Mouse (Mus musculus): ENCODE measurements around the gene Rrp1b. TPM values are rescaled to one million over a fixed set of nuclear protein-coding genes. Genes with fewer than 3 reads are reported as not detected.

Rrp1b gene
- polyA plus RNA-seq, 1 experiment from 2014 or later: 73.2 TPM

DNA sequence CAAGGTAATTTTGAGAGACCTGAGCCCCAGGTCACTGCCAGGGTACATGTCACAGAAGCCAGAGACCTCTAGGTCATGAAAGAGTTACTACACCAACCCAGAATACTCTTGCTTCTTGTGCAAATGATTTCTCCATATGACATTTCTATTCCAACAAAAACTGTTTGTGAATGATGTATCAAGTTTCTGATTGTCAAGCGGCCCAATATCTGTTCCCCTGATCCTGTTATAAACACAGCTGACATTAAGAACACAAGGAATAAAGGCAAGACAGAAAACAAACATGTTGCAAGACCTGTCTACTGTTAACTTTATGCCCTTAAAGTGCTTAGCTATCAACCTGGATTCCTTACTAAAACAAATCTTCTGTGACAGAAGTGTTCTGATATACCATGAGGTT, 37.5 kb upstream of the Rrp1b start:
- Histone ChIP-seq H3K27ac (ENCODE audit: low read depth) (no peak overlapping the region), H3K4me3 (ENCODE audit: low read depth, low read length) (no peak overlapping the region), H3K27me3 (replicated peaks; ENCODE audit: control insufficient read depth, insufficient read depth, low read length) (no peaks in the 10 kb centered on the region), H3K4me1 (replicated peaks; ENCODE audit: control insufficient read depth, insufficient read depth, low read length) (no peaks in the 10 kb centered on the region; the same call in 1 of the 2 replicates), H3K4me2 (ENCODE audit: low read length) (no peak overlapping the region), H3K9me3 (ENCODE audit: control insufficient read depth, low read length) (no peaks in the 10 kb centered on the region), H3K9ac (ENCODE audit: low read length) (no peak overlapping the region), H3K36me3 (ENCODE audit: control insufficient read depth, insufficient read depth, low read length) (no peaks in the 10 kb centered on the region)
- ATAC-seq (replicated peaks; ENCODE audit: low FRiP score, low TSS enrichment, low read depth): no peak
- WGBS: 59% methylated on average over 1 of the region's 1 CpGs
- no peak for DNase-seq (ENCODE audit: low spot score)

DNA sequence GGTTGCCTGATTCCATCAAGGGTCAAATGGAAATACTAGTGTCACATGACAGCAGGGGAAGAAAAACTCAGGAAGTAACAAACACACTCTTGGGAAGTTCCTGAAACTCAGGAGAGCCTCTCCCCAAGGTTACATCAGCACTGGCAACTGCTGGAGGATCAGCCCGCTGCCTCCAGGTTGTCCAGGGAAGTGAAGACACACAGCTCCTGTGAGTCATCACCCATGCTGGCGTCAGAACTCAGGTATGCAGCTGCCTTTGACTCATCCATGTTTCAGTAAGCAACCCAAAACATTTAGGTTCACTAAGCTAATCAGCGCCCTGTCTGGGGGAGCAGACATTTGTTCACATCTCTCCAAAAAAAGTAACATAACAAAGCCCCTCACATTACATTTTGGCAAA, 32.6 kb upstream of the Rrp1b start:
- Histone ChIP-seq H3K36me3 (ENCODE audit: control insufficient read depth, insufficient read depth, low read length) (no peaks in the 10 kb centered on the region), H3K4me1 (replicated peaks; ENCODE audit: control insufficient read depth, insufficient read depth, low read length) (no peaks in the 10 kb centered on the region), H3K4me2 (ENCODE audit: low read length) (no peak overlapping the region), H3K27ac (ENCODE audit: low read depth) (no peak overlapping the region), H3K9ac (ENCODE audit: low read length) (no peak overlapping the region), H3K9me3 (ENCODE audit: control insufficient read depth, low read length) (no peaks in the 10 kb centered on the region), H3K4me3 (ENCODE audit: low read depth, low read length) (no peak overlapping the region), H3K27me3 (replicated peaks; ENCODE audit: control insufficient read depth, insufficient read depth, low read length) (no peaks in the 10 kb centered on the region)
- WGBS: 90% methylated on average over 3 of the region's 3 CpGs
- DNase-seq (ENCODE audit: low spot score): no peak
- ATAC-seq (replicated peaks; ENCODE audit: low FRiP score, low TSS enrichment, low read depth): no peak

DNA sequence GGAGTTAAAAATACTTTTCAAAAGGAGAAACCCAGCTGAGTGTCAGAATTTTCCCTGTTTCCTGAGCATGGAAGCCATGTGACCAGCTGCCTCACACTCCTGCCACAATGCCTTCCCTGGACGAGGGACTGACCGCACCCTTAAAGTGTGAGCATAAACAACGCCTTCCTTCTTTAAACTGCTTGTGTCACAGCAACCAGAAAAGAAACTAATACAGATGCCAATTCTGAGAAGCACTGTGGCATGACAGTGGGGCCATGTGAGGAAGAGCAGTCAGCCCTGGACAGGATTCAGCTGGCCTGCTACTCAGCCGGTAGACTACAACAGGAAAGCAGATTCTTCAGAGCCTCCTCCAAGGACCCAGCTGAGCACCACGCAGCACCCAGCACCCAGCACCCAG, 29.1 kb upstream of the Rrp1b start:
- no peaks in the 10 kb centered on the region for H3K4me1 ChIP-seq (replicated peaks; ENCODE audit: control insufficient read depth, insufficient read depth, low read length)
- no peak overlapping the region for H3K4me2 ChIP-seq (ENCODE audit: low read length)
- WGBS: 54% methylated on average over 5 of the region's 5 CpGs
- no peak for ATAC-seq (replicated peaks; ENCODE audit: low FRiP score, low TSS enrichment, low read depth)
- no peaks in the 10 kb centered on the region for H3K36me3 ChIP-seq (ENCODE audit: control insufficient read depth, insufficient read depth, low read length)
- no peaks in the 10 kb centered on the region for H3K9me3 ChIP-seq (ENCODE audit: control insufficient read depth, low read length)
- H3K9ac ChIP-seq (ENCODE audit: low read length): no peak overlapping the region
- H3K4me3 ChIP-seq (ENCODE audit: low read depth, low read length): no peak overlapping the region
- no peak for DNase-seq (ENCODE audit: low spot score)
- H3K27me3 ChIP-seq (replicated peaks; ENCODE audit: control insufficient read depth, insufficient read depth, low read length): no peaks in the 10 kb centered on the region
- no peak overlapping the region for H3K27ac ChIP-seq (ENCODE audit: low read depth)

DNA sequence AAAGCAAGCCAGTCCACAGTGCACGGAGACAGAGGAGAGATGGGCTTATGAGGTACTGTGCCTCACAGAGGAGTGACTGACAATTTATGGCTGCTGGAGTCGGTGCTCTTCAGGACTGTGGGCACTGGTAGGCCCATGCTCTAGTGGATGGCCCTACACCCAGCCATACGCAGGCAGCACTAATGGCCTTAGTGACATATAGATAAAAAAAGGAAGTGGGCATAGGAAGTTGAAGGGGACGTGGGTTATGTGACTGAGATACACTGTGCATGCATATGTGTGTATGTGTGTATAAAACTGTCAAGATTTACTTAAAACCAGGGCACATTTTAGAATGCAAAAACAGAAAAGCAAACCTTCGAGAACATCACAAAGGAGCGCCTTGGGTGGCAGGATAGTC, 24.2 kb upstream of the Rrp1b start:
- Histone ChIP-seq H3K27me3 (replicated peaks; ENCODE audit: control insufficient read depth, insufficient read depth, low read length) (no peaks in the 10 kb centered on the region), H3K36me3 (ENCODE audit: control insufficient read depth, insufficient read depth, low read length) (no peaks in the 10 kb centered on the region), H3K4me1 (replicated peaks; ENCODE audit: control insufficient read depth, insufficient read depth, low read length) (peaks cover 3% of the 10 kb centered on the region; the same call in 1 of the 2 replicates), H3K9ac (ENCODE audit: low read length) (no peak overlapping the region), H3K4me2 (ENCODE audit: low read length) (no peak overlapping the region), H3K4me3 (ENCODE audit: low read depth, low read length) (no peak overlapping the region), H3K9me3 (ENCODE audit: control insufficient read depth, low read length) (no peaks in the 10 kb centered on the region), H3K27ac (ENCODE audit: low read depth) (no peak overlapping the region)
- WGBS: 75% methylated on average over 6 of the region's 6 CpGs
- ATAC-seq (replicated peaks; ENCODE audit: low FRiP score, low TSS enrichment, low read depth): no peak
- DNase-seq (ENCODE audit: low spot score): no peak

DNA sequence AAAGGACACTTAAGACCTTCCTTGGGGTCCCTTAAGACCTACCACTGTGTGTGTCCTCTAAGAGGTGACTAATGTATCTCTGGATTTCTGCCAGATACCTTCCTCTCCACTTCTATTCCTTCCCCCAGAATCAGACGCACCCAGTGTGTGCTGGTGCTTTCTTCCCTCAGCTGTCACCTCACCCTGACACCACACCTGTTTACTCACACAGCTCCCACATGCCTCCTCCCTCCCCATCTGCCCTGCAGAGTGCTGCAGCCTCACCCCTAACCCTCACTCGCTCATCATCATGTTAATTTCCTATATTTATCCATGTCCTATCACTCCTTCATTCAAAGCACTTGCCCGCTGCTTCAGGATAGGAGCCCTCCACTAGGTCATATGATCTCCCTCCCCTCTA, 23.6 kb upstream of the Rrp1b start:
- WGBS: 54% methylated on average over 3 of the region's 3 CpGs
- H3K9me3 ChIP-seq (ENCODE audit: control insufficient read depth, low read length): no peaks in the 10 kb centered on the region
- H3K27me3 ChIP-seq (replicated peaks; ENCODE audit: control insufficient read depth, insufficient read depth, low read length): no peaks in the 10 kb centered on the region
- no peak overlapping the region for H3K9ac ChIP-seq (ENCODE audit: low read length)
- DNase-seq (ENCODE audit: low spot score): no peak
- no peaks in the 10 kb centered on the region for H3K36me3 ChIP-seq (ENCODE audit: control insufficient read depth, insufficient read depth, low read length)
- H3K4me2 ChIP-seq (ENCODE audit: low read length): no peak overlapping the region
- ATAC-seq (replicated peaks; ENCODE audit: low FRiP score, low TSS enrichment, low read depth): no peak
- H3K27ac ChIP-seq (ENCODE audit: low read depth): no peak overlapping the region
- peaks cover 3% of the 10 kb centered on the region; the same call in 1 of the 2 replicates for H3K4me1 ChIP-seq (replicated peaks; ENCODE audit: control insufficient read depth, insufficient read depth, low read length)
- no peak overlapping the region for H3K4me3 ChIP-seq (ENCODE audit: low read depth, low read length)

DNA sequence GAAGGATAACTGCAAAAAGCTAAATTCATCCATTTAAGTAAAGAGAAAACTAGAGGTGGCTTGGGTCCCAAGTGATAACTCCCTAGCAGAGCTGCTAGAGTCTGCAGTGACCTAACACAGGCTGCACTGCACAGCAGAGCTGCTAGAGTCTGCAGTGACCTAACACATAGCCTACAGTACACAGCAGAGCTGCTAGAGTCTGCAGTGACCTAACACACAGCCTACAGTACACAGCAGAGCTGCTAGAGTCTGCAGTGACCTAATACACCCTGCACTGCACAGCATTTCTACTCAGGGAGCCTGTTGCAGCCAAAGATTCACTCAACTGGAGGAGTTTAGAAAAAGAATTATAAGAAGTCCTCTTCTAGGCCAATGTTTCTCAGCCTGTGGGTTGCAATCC, 22.2 kb upstream of the Rrp1b start:
- Histone ChIP-seq H3K4me2 (ENCODE audit: low read length) (no peak overlapping the region), H3K9me3 (ENCODE audit: control insufficient read depth, low read length) (no peaks in the 10 kb centered on the region), H3K27ac (ENCODE audit: low read depth) (no peak overlapping the region), H3K27me3 (replicated peaks; ENCODE audit: control insufficient read depth, insufficient read depth, low read length) (no peaks in the 10 kb centered on the region), H3K9ac (ENCODE audit: low read length) (no peak overlapping the region), H3K4me1 (replicated peaks; ENCODE audit: control insufficient read depth, insufficient read depth, low read length) (peaks cover 3% of the 10 kb centered on the region; the same call in 1 of the 2 replicates), H3K36me3 (ENCODE audit: control insufficient read depth, insufficient read depth, low read length) (no peaks in the 10 kb centered on the region), H3K4me3 (ENCODE audit: low read depth, low read length) (no peak overlapping the region)
- ATAC-seq (replicated peaks; ENCODE audit: low FRiP score, low TSS enrichment, low read depth): no peak
- no peak for DNase-seq (ENCODE audit: low spot score)

DNA sequence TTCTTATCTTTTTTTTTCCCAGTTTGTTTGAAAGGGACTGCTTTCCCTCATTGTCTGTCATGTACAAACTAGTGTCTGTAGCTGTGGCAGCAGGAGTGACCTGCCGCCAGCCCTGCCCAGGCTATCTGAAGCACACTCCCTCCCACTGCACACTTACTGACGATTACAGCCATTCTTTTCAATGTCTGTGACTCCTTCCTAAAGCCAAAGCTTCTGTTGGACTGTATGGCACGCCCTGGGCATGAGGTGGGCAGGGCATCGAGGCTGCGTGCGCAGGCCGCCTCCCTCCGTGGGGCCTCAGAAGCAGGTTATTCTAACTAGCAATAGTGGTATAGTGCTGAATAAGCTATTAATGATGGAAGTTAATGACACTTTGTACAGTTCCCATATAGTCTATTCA, 19.4 kb upstream of the Rrp1b start:
- H3K27ac ChIP-seq (ENCODE audit: low read depth): no peak overlapping the region
- no peak overlapping the region for H3K4me3 ChIP-seq (ENCODE audit: low read depth, low read length)
- no peak overlapping the region for H3K4me2 ChIP-seq (ENCODE audit: low read length)
- WGBS: 85% methylated on average over 8 of the region's 8 CpGs
- no peak for DNase-seq (ENCODE audit: low spot score)
- no peaks in the 10 kb centered on the region for H3K9me3 ChIP-seq (ENCODE audit: control insufficient read depth, low read length)
- no peaks in the 10 kb centered on the region for H3K36me3 ChIP-seq (ENCODE audit: control insufficient read depth, insufficient read depth, low read length)
- H3K27me3 ChIP-seq (replicated peaks; ENCODE audit: control insufficient read depth, insufficient read depth, low read length): no peaks in the 10 kb centered on the region
- H3K9ac ChIP-seq (ENCODE audit: low read length): no peak overlapping the region
- no peak for ATAC-seq (replicated peaks; ENCODE audit: low FRiP score, low TSS enrichment, low read depth)
- H3K4me1 ChIP-seq (replicated peaks; ENCODE audit: control insufficient read depth, insufficient read depth, low read length): peaks cover 3% of the 10 kb centered on the region; the same call in 1 of the 2 replicates

DNA sequence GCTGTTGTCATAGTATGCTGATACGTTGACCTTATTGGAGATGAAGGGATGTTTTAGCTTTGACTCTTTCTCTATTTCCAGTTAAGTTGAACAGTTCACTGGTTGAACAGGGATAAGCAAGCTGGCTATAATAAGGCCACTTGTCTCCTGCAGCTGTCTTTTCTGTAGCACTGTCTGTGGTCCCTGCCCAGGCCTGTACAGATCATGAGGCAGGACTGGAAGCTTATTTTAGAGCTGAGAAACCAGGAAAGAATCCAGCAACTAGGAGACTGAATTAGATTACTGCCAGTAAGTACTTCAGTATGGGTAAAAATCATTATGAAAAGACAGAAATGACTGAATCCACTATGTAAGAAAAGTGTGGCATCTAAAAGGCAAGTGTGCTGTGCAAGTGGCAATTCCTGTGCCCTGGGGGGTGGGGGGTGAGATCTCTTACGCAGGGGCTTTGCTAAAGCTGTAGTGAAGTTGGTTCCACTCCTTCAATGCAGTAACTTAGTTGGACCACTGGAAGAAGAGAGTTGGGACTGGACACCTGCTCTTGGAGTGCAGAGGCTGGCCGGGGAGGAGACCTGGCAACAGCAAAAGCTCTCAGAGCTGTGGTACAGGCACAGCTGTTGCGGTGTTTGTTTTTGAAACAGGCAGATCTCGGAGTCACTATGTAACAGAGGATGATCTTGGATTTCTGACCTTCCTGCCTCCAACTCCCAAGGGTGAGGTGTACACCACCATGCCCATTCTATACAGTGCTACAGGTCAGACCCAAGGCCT, 17.6 kb upstream of the Rrp1b start:
- no peaks in the 10 kb centered on the region for H3K36me3 ChIP-seq (ENCODE audit: control insufficient read depth, insufficient read depth, low read length)
- DNase-seq (ENCODE audit: low spot score) (no peak), ATAC-seq (replicated peaks; ENCODE audit: low FRiP score, low TSS enrichment, low read depth) (no peak)
- no peaks in the 10 kb centered on the region for H3K27me3 ChIP-seq (replicated peaks; ENCODE audit: control insufficient read depth, insufficient read depth, low read length)
- H3K4me3 ChIP-seq (ENCODE audit: low read depth, low read length): no peak overlapping the region
- no peaks in the 10 kb centered on the region for H3K9me3 ChIP-seq (ENCODE audit: control insufficient read depth, low read length)
- no peak overlapping the region for H3K27ac ChIP-seq (ENCODE audit: low read depth)
- no peak overlapping the region for H3K4me2 ChIP-seq (ENCODE audit: low read length)
- H3K9ac ChIP-seq (ENCODE audit: low read length): no peak overlapping the region
- H3K4me1 ChIP-seq (replicated peaks; ENCODE audit: control insufficient read depth, insufficient read depth, low read length): no peaks in the 10 kb centered on the region
- 81% methylated on average over 5 of the region's 5 CpGs for WGBS

DNA sequence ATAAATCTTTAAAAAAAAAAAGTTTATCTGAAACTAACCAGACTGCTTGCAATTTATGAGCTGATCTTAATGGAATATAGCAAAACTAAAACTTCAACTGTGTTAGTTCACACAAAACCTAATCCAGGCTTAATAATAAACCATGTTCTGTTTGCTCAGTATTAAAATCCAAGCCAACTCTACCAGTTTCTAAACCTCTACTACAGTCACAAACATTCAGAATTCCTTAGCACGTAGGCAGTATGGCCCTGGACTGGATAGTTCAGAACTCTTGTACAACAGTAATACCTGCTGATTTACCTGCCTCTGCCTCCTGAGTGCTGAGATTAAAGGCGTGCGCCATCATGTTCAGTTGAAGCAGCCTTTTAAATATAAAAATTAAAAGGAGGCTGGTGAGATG, 13.9 kb upstream of the Rrp1b start:
- no peaks in the 10 kb centered on the region for H3K27me3 ChIP-seq (replicated peaks; ENCODE audit: control insufficient read depth, insufficient read depth, low read length)
- no peak overlapping the region for H3K9ac ChIP-seq (ENCODE audit: low read length)
- H3K4me2 ChIP-seq (ENCODE audit: low read length): no peak overlapping the region
- 81% methylated on average over 3 of the region's 3 CpGs for WGBS
- ATAC-seq (replicated peaks; ENCODE audit: low FRiP score, low TSS enrichment, low read depth): no peak
- no peak overlapping the region for H3K4me3 ChIP-seq (ENCODE audit: low read depth, low read length)
- no peaks in the 10 kb centered on the region for H3K9me3 ChIP-seq (ENCODE audit: control insufficient read depth, low read length)
- no peaks in the 10 kb centered on the region for H3K36me3 ChIP-seq (ENCODE audit: control insufficient read depth, insufficient read depth, low read length)
- DNase-seq (ENCODE audit: low spot score): no peak
- peaks cover 6% of the 10 kb centered on the region for H3K4me1 ChIP-seq (replicated peaks; ENCODE audit: control insufficient read depth, insufficient read depth, low read length)
- H3K27ac ChIP-seq (ENCODE audit: low read depth): no peak overlapping the region

Measured in intestine, embryonic 14.5 days (tissue).